Mouse (Mus musculus): ENCODE measurements around the gene Olfr974. TPM values are rescaled to one million over a fixed set of nuclear protein-coding genes. Genes with fewer than 3 reads are reported as not detected.
"Not testable (repeated sequence)": the region's sequence is repeated elsewhere in the genome, so short reads cannot be mapped to it uniquely, and the experiment has no call there.

The Olfr974 gene
- not detected for polyA plus RNA-seq (2012; fragmentation: generic; extraction: Trizol)

DNA sequence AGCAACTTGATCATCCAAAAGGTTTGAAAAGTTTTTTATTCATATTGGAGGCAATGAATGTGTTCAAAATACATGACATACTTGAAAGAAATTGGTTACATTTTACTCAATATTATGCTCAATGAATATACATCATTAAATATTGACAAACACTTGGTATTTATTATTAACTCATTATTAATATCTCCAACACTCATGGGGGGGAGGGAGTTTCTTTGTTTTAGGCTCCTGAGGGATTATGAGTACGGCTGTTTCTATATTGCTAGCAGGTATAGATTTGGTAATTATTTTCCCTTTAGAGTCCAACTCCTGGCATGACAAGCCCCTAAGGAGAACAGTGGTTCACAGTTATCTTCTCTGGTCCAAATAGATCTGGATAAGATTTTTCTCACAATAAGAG, at the start of gene Olfr974:
Olfr974 (plus strand) TSS at position 301 of the 400 bp plus-strand sequence.
- H3K4me3 ChIP-seq: no peak within 1 kb of the TSS
- H3K4me2 ChIP-seq (ENCODE audit: low read depth): no peak within 1 kb of the TSS
- H3K36me3 ChIP-seq (ENCODE audit: control insufficient read depth, insufficient read depth): no peaks in the 10 kb centered on the region
- H3K27me3 ChIP-seq (ENCODE audit: control insufficient read depth, insufficient read depth, insufficient read length): no peaks in the 10 kb centered on the region
- no peaks in the 10 kb centered on the region for H3K79me2 ChIP-seq (ENCODE audit: control insufficient read depth, insufficient read depth)
- no peak within 1 kb of the TSS for H3ac ChIP-seq (ENCODE audit: control insufficient read depth, insufficient read length)
- TF ChIP-seq USF1 (IDR thresholded peaks at IDR 0.05; ENCODE audit: low read depth) (no peak), POLR2A (IDR thresholded peaks at IDR 0.05; ENCODE audit: insufficient read length, low read depth) (no peak), MAX (IDR thresholded peaks at IDR 0.05; ENCODE audit: low read depth) (no peak), MYOG (IDR thresholded peaks at IDR 0.05; ENCODE audit: control insufficient read depth in 1 of 3, insufficient read depth in 1 of 3, insufficient read length in 2 of 3, low read depth in 2 of 3) (no peak), MYOD1 (IDR thresholded peaks at IDR 0.05; ENCODE audit: control insufficient read depth in 1 of 3, insufficient read length in 2 of 3, low read depth in 2 of 3) (no peak), SRF (IDR thresholded peaks at IDR 0.05; ENCODE audit: control insufficient read depth, insufficient read length, low read depth) (no peak), CEBPB (IDR thresholded peaks at IDR 0.05; ENCODE audit: insufficient read depth, poor library complexity, severe bottlenecking) (no peak), TCF12 (IDR thresholded peaks at IDR 0.05; ENCODE audit: insufficient read depth, poor library complexity, severe bottlenecking) (no peak), E2F4 (IDR thresholded peaks at IDR 0.05; ENCODE audit: insufficient read depth) (no peak), TCF3 (IDR thresholded peaks at IDR 0.05; ENCODE audit: insufficient read length, low read depth) (no peak), POLR2AphosphoS2 (IDR thresholded peaks at IDR 0.05; ENCODE audit: insufficient read length, low read depth) (no peak), REST (IDR thresholded peaks at IDR 0.05; ENCODE audit: insufficient read depth, insufficient read length) (no peak)

DNA sequence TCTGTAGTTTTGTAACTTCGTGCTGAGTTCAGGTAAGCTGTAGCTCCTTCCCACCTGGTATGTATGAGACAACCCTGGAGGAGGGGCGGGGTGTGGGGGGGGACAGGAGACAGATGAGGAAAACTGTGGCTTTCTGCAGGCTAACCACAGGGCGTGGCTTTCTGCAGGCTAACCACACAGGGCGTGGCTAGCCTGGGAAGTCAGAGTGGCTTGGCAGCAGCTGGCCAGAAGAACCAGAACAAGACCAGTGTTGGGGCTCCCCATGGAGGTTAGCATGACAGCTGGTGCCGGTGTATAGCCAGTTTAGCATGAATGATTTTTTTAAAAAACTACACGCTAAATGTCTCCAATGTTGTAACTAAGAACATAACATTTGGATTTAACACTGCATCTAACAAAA, 32.2 kb upstream of the Olfr974 start:
- H3K4me2 ChIP-seq (ENCODE audit: low read depth): no peak overlapping the region
- TF ChIP-seq CEBPB (IDR thresholded peaks at IDR 0.05; ENCODE audit: insufficient read depth, poor library complexity, severe bottlenecking): no peak
- TF ChIP-seq TCF3 (IDR thresholded peaks at IDR 0.05; ENCODE audit: insufficient read length, low read depth): no peak
- no peak for TF ChIP-seq SRF (IDR thresholded peaks at IDR 0.05; ENCODE audit: control insufficient read depth, insufficient read length, low read depth)
- peak in 1 of 3 experiments; percentile 62 for TF ChIP-seq MYOD1 (IDR thresholded peaks at IDR 0.05; ENCODE audit: control insufficient read depth in 1 of 3, insufficient read length in 2 of 3, low read depth in 2 of 3)
- no peak for TF ChIP-seq REST (IDR thresholded peaks at IDR 0.05; ENCODE audit: insufficient read depth, insufficient read length)
- TF ChIP-seq E2F4 (IDR thresholded peaks at IDR 0.05; ENCODE audit: insufficient read depth): no peak
- TF ChIP-seq TCF12 (IDR thresholded peaks at IDR 0.05; ENCODE audit: insufficient read depth, poor library complexity, severe bottlenecking): no peak
- TF ChIP-seq MYOG (IDR thresholded peaks at IDR 0.05; ENCODE audit: control insufficient read depth in 1 of 3, insufficient read depth in 1 of 3, insufficient read length in 2 of 3, low read depth in 2 of 3): peak; percentile 21 to 72 (median 32)
- no peak for TF ChIP-seq MAX (IDR thresholded peaks at IDR 0.05; ENCODE audit: low read depth)
- TF ChIP-seq POLR2AphosphoS2 (IDR thresholded peaks at IDR 0.05; ENCODE audit: insufficient read length, low read depth): no peak
- no peak for TF ChIP-seq POLR2A (IDR thresholded peaks at IDR 0.05; ENCODE audit: insufficient read length, low read depth)
- H3ac ChIP-seq (ENCODE audit: control insufficient read depth, insufficient read length): no peak overlapping the region

DNA sequence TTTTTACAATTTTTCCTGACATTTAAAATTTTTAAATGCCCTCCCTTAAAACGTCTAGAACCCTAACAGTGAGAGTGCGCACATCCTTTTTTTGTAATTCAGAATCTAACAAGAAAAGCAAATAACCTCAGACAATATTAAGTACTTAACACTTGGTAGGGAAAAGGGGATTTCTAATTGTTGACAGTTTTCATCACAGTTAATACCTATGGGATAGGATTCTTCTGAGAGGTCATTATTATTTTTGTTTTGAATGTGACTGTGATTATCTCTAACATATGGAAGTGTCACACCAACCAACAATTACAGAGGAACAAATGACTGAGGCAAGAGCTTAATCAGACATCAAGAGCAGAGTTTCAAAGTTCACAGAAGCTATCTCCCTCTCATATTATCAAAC, 30.3 kb upstream of the Olfr974 start, which contains the start of gene Olfr229:
Olfr229 (plus strand) TSS at position 301 of the 400 bp plus-strand sequence.
- no peak within 1 kb of the TSS for H3K4me3 ChIP-seq
- H3K36me3 ChIP-seq (ENCODE audit: control insufficient read depth, insufficient read depth): no peaks in the 10 kb centered on the region
- H3ac ChIP-seq (ENCODE audit: control insufficient read depth, insufficient read length): no peak within 1 kb of the TSS
- no peaks in the 10 kb centered on the region for H3K79me2 ChIP-seq (ENCODE audit: control insufficient read depth, insufficient read depth)
- no peak for TF ChIP-seq MYOG (IDR thresholded peaks at IDR 0.05; ENCODE audit: control insufficient read depth in 1 of 3, insufficient read depth in 1 of 3, insufficient read length in 2 of 3, low read depth in 2 of 3)
- TF ChIP-seq TCF12 (IDR thresholded peaks at IDR 0.05; ENCODE audit: insufficient read depth, poor library complexity, severe bottlenecking): no peak
- TF ChIP-seq POLR2A (IDR thresholded peaks at IDR 0.05; ENCODE audit: insufficient read length, low read depth): no peak
- TF ChIP-seq TCF3 (IDR thresholded peaks at IDR 0.05; ENCODE audit: insufficient read length, low read depth): no peak
- TF ChIP-seq MAX (IDR thresholded peaks at IDR 0.05; ENCODE audit: low read depth): no peak
- no peak for TF ChIP-seq E2F4 (IDR thresholded peaks at IDR 0.05; ENCODE audit: insufficient read depth)
- TF ChIP-seq CEBPB (IDR thresholded peaks at IDR 0.05; ENCODE audit: insufficient read depth, poor library complexity, severe bottlenecking): no peak
- no peak for TF ChIP-seq REST (IDR thresholded peaks at IDR 0.05; ENCODE audit: insufficient read depth, insufficient read length)
- TF ChIP-seq MYOD1 (IDR thresholded peaks at IDR 0.05; ENCODE audit: control insufficient read depth in 1 of 3, insufficient read length in 2 of 3, low read depth in 2 of 3): no peak
- TF ChIP-seq USF1 (IDR thresholded peaks at IDR 0.05; ENCODE audit: low read depth): no peak
- TF ChIP-seq SRF (IDR thresholded peaks at IDR 0.05; ENCODE audit: control insufficient read depth, insufficient read length, low read depth): no peak
- no peak for TF ChIP-seq POLR2AphosphoS2 (IDR thresholded peaks at IDR 0.05; ENCODE audit: insufficient read length, low read depth)
- H3K4me2 ChIP-seq (ENCODE audit: low read depth): no peak within 1 kb of the TSS
- no peaks in the 10 kb centered on the region for H3K27me3 ChIP-seq (ENCODE audit: control insufficient read depth, insufficient read depth, insufficient read length)

More for the DNA sequence above, 32.2 kb upstream of the Olfr974 start:
- H3K36me3 ChIP-seq (ENCODE audit: control insufficient read depth, insufficient read depth): no peaks in the 10 kb centered on the region
- H3K27me3 ChIP-seq (ENCODE audit: control insufficient read depth, insufficient read depth, insufficient read length): no peaks in the 10 kb centered on the region
- H3K4me3 ChIP-seq: no peak overlapping the region
- no peaks in the 10 kb centered on the region for H3K79me2 ChIP-seq (ENCODE audit: control insufficient read depth, insufficient read depth)

DNA sequence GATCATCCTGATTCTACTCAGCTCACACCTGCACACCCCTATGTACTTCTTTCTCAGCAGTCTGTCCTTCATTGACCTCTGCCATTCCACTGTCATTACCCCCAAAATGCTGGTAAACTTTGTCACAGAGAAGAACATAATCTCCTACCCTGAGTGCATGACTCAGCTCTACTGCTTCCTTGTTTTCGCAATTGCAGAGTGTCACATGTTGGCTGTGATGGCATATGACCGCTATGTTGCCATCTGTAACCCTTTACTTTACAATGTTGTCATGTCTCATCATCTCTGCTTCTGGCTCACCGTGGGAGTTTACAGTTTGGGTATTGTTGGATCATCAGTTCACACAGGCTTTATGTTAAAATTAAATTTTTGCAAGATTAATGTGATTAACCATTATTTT, 27.4 kb upstream of the Olfr974 start:
- H3K36me3 ChIP-seq (ENCODE audit: control insufficient read depth, insufficient read depth): no peaks in the 10 kb centered on the region
- no peak for TF ChIP-seq E2F4 (IDR thresholded peaks at IDR 0.05; ENCODE audit: insufficient read depth)
- TF ChIP-seq POLR2AphosphoS2 (IDR thresholded peaks at IDR 0.05; ENCODE audit: insufficient read length, low read depth): no peak
- no peak for TF ChIP-seq TCF12 (IDR thresholded peaks at IDR 0.05; ENCODE audit: insufficient read depth, poor library complexity, severe bottlenecking)
- TF ChIP-seq MYOD1 (IDR thresholded peaks at IDR 0.05; ENCODE audit: control insufficient read depth in 1 of 3, insufficient read length in 2 of 3, low read depth in 2 of 3): no peak
- no peak for TF ChIP-seq SRF (IDR thresholded peaks at IDR 0.05; ENCODE audit: control insufficient read depth, insufficient read length, low read depth)
- no peak overlapping the region for H3K4me3 ChIP-seq
- H3K79me2 ChIP-seq (ENCODE audit: control insufficient read depth, insufficient read depth): no peaks in the 10 kb centered on the region
- H3ac ChIP-seq (ENCODE audit: control insufficient read depth, insufficient read length): no peak overlapping the region
- H3K4me2 ChIP-seq (ENCODE audit: low read depth): no peak overlapping the region
- H3K27me3 ChIP-seq (ENCODE audit: control insufficient read depth, insufficient read depth, insufficient read length): no peaks in the 10 kb centered on the region

DNA sequence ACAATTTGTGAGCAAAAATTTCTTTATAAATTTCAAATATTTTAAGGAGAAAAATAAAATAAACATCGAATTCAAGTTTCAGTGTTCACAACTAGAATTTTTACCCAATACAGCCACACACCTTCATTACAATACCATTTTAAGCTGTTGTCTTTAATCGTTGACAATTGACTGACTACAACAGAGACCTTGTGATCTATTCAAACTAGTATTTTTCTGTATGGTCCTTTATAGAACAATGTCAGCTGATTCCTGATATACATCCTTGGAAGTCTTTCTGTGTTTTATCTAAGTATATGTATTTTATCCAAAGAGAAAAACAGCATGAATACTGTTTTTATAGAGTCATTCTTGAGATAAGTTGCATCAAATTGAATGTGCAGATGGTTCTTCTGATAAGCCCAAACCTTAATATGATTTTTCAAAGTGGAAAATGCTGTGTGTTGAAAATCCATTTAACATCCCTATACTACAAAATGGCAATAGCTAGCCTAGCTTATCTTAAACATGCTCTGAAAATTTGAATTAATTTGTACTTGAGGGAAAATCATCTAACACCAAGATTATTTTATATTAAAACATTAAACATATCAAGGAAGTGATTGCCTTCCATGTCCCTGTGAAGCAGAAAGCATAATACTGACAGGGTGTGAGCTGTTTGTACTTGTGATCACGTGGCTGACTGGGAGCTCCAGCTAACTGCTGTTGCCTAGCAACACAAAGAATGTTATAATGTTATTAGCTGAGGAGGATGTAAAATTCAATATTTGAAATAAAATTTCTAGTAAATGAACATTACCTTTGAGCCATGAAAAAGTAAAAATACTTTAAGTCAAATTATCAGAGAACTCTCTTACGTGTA, 9.1 kb upstream of the Olfr974 start:
- not testable (repeated sequence) for H3K36me3 ChIP-seq (ENCODE audit: control insufficient read depth, insufficient read depth); H3K27me3 ChIP-seq (ENCODE audit: control insufficient read depth, insufficient read depth, insufficient read length); H3K4me3 ChIP-seq; H3K4me2 ChIP-seq (ENCODE audit: low read depth); H3ac ChIP-seq (ENCODE audit: control insufficient read depth, insufficient read length); H3K79me2 ChIP-seq (ENCODE audit: control insufficient read depth, insufficient read depth)

DNA sequence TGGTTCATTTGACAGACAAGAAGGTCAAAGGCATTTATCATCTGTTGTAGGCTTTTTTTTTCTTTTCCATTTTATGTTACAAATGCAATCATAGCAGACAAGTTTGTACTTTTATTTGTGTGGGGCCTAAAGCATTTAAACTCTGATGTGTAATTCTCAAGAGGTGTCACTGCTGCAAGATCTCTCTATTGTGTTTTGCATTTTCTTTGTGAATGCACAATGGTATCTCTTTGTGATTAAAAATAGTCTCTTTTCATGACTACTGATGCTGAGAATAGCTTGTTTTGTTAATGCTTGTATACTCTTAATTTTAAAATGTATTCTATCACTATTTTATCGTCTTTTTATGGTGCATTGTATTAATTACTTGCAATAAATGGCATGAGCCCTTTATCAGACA, 8.5 kb upstream of the Olfr974 start:
- not testable (repeated sequence) for H3K79me2 ChIP-seq (ENCODE audit: control insufficient read depth, insufficient read depth); H3K4me3 ChIP-seq; H3K36me3 ChIP-seq (ENCODE audit: control insufficient read depth, insufficient read depth); H3ac ChIP-seq (ENCODE audit: control insufficient read depth, insufficient read length); H3K4me2 ChIP-seq (ENCODE audit: low read depth); H3K27me3 ChIP-seq (ENCODE audit: control insufficient read depth, insufficient read depth, insufficient read length)
